Mouse (Mus musculus) MEL (cell line): ENCODE measurements around the gene Rbms3. TPM values are rescaled to one million over a fixed set of nuclear protein-coding genes. Genes with fewer than 3 reads are reported as not detected.

ENCODE experiments used
- DNase-seq: peaks from one replicate; pipeline ENCODE4 v3.0.0; 2011; ENCODE audit warnings: low read depth, low spot score
- H3K27ac ChIP-seq: 2 replicates; pipeline ENCODE4 v1.5.1; 2012; ENCODE audit warnings: low read depth, mild to moderate bottlenecking, control low read depth, low read length, moderate library complexity; ENCODE audit not compliant: control insufficient read depth
- H3K27me3 ChIP-seq, 2 experiments: fragments of 150-350 bp in 1 of 2; sonication (generic) in 1 of 2; 2 replicates each; pipeline ENCODE4 v1.6.1; 2012; ENCODE audit warnings: low read length in 2 of 2, mild to moderate bottlenecking in 2 of 2, improper control_type of control experiment in 1 of 2, moderate library complexity in 1 of 2; ENCODE audit not compliant: insufficient read depth in 2 of 2, control insufficient read depth in 1 of 2
- H3K36me3 ChIP-seq, 2 experiments: 2 replicates each; pipeline ENCODE4 v1.6.1; 2012 to 2014; ENCODE audit warnings: low read length in 2 of 2, improper control_type of control experiment in 1 of 2, inconsistent platforms in 1 of 2, mild to moderate bottlenecking in 1 of 2; ENCODE audit not compliant: insufficient read depth in 2 of 2, control insufficient read depth in 1 of 2
- H3K4me1 ChIP-seq, 2 experiments: fragments of 150-350 bp in 1 of 2; sonication (generic) in 1 of 2; 2 replicates each; pipeline ENCODE4 v1.6.1; 2012; ENCODE audit warnings: low read length in 2 of 2, improper control_type of control experiment in 1 of 2, mild to moderate bottlenecking in 1 of 2; ENCODE audit not compliant: insufficient read depth in 2 of 2, control insufficient read depth in 1 of 2
- H3K4me3 ChIP-seq, 2 experiments: fragments of 150-350 bp in 1 of 2; sonication (generic) in 1 of 2; 2 replicates each; pipeline ENCODE4 v1.5.1; 2012; ENCODE audit warnings: low read depth in 2 of 2, low read length in 2 of 2, mild to moderate bottlenecking in 2 of 2, moderate library complexity in 2 of 2, control low read depth in 1 of 2, improper control_type of control experiment in 1 of 2; ENCODE audit not compliant: control insufficient read depth in 1 of 2, insufficient read depth in 1 of 2
- H3K79me2 ChIP-seq: 2 replicates; pipeline ENCODE4 v1.6.1; 2012; ENCODE audit warnings: mild to moderate bottlenecking, low read length, moderate library complexity; ENCODE audit not compliant: control insufficient read depth, poor library complexity, insufficient read depth
- H3K9ac ChIP-seq: 2 replicates; pipeline ENCODE4 v1.6.1; 2012; ENCODE audit warnings: low read depth, mild to moderate bottlenecking, control low read depth, low read length, moderate library complexity; ENCODE audit not compliant: control insufficient read depth, poor library complexity, severe bottlenecking
- H3K9me3 ChIP-seq: fragments of 150-350 bp; sonication (generic); replicated peaks from 2 replicates; pipeline ENCODE4 v1.6.1; 2012; ENCODE audit warnings: mild to moderate bottlenecking, low read length, improper control_type of control experiment, moderate library complexity; ENCODE audit not compliant: insufficient read depth
- BHLHE40 ChIP-seq: IDR thresholded peaks from 2 replicates; pipeline ENCODE4 v1.6.1; 2012; ENCODE audit warnings: low read depth, mild to moderate bottlenecking, inconsistent platforms, low read length, improper control_type of control experiment, borderline replicate concordance
- CHD1 ChIP-seq: IDR thresholded peaks from 2 replicates; pipeline ENCODE4 v1.6.1; 2012; ENCODE audit warnings: low read depth, mild to moderate bottlenecking, inconsistent platforms, low read length, improper control_type of control experiment
- CHD2 ChIP-seq: IDR thresholded peaks from 2 replicates; pipeline ENCODE4 v1.6.1; 2011; ENCODE audit warnings: low read length, improper control_type of control experiment
- EP300 ChIP-seq, 2 experiments: IDR thresholded peaks; 2 replicates each; pipeline ENCODE4 v1.6.1; 2011; ENCODE audit warnings: improper control_type of control experiment in 2 of 2, low read length in 2 of 2, low read depth in 1 of 2, mild to moderate bottlenecking in 1 of 2
- ETS1 ChIP-seq: IDR thresholded peaks from 2 replicates; pipeline ENCODE4 v1.6.1; 2012; ENCODE audit warnings: low read depth, mild to moderate bottlenecking, inconsistent platforms, low read length, improper control_type of control experiment, moderate library complexity
- GABPA ChIP-seq: IDR thresholded peaks from 2 replicates; pipeline ENCODE4 v1.6.1; 2012; ENCODE audit warnings: low read depth, mild to moderate bottlenecking, inconsistent platforms, low read length, improper control_type of control experiment, moderate library complexity
- GATA1 ChIP-seq: IDR thresholded peaks from 2 replicates; pipeline ENCODE4 v1.6.1; 2011; ENCODE audit warnings: low read depth, low read length, improper control_type of control experiment
- HCFC1 ChIP-seq: IDR thresholded peaks from 2 replicates; pipeline ENCODE4 v1.6.1; 2012; ENCODE audit warnings: low read depth, mild to moderate bottlenecking, inconsistent platforms, low read length, improper control_type of control experiment, moderate library complexity
- JUND ChIP-seq: IDR thresholded peaks from 2 replicates; pipeline ENCODE4 v1.6.1; 2011; ENCODE audit warnings: low read depth, mild to moderate bottlenecking, improper control_type of control experiment, low read length
- KAT2A ChIP-seq: conservative IDR thresholded peaks from 2 replicates; pipeline ENCODE4 v1.6.1; 2012; ENCODE audit warnings: low read depth, low read length, improper control_type of control experiment, inconsistent platforms
- MAFK ChIP-seq: IDR thresholded peaks from 2 replicates; pipeline ENCODE4 v1.6.1; 2011; ENCODE audit warnings: low read depth, mild to moderate bottlenecking, low read length, improper control_type of control experiment, borderline replicate concordance
- MAZ ChIP-seq: IDR thresholded peaks from 2 replicates; pipeline ENCODE4 v1.6.1; 2012; ENCODE audit warnings: low read depth, mild to moderate bottlenecking, inconsistent platforms, low read length, improper control_type of control experiment
- MEF2A ChIP-seq: IDR thresholded peaks from 2 replicates; pipeline ENCODE4 v1.6.1; 2014; ENCODE audit warnings: low read depth, mild to moderate bottlenecking, inconsistent platforms, low read length, improper control_type of control experiment; ENCODE audit not compliant: poor library complexity, insufficient replicate concordance, severe bottlenecking; ENCODE audit errors: extremely low read depth
- MXI1 ChIP-seq: IDR thresholded peaks from 2 replicates; pipeline ENCODE4 v1.6.1; 2011; ENCODE audit warnings: mild to moderate bottlenecking, low read depth, low read length, improper control_type of control experiment
- MYB ChIP-seq: IDR thresholded peaks from 2 replicates; pipeline ENCODE4 v1.6.1; 2011; ENCODE audit warnings: mild to moderate bottlenecking, low read depth, low read length, improper control_type of control experiment
- MYC ChIP-seq: IDR thresholded peaks from 2 replicates; pipeline ENCODE4 v1.6.1; 2011; ENCODE audit warnings: low read depth, mild to moderate bottlenecking, low read length, improper control_type of control experiment, moderate library complexity
- NRF1 ChIP-seq: IDR thresholded peaks from 2 replicates; pipeline ENCODE4 v1.6.1; 2014; ENCODE audit warnings: low read depth, mild to moderate bottlenecking, inconsistent platforms, low read length, improper control_type of control experiment, moderate library complexity; ENCODE audit not compliant: poor library complexity, insufficient read depth, severe bottlenecking
- POLR2AphosphoS2 ChIP-seq: IDR thresholded peaks from 2 replicates; pipeline ENCODE4 v1.6.1; 2011; ENCODE audit warnings: low read length, improper control_type of control experiment
- RAD21 ChIP-seq: IDR thresholded peaks from 2 replicates; pipeline ENCODE4 v1.6.1; 2011; ENCODE audit warnings: mild to moderate bottlenecking, low read depth, low read length, improper control_type of control experiment
- SMC3 ChIP-seq: IDR thresholded peaks from 2 replicates; pipeline ENCODE4 v1.6.1; 2011; ENCODE audit warnings: low read depth, low read length, improper control_type of control experiment
- TBP ChIP-seq: IDR thresholded peaks from 2 replicates; pipeline ENCODE4 v1.8.0; 2011; ENCODE audit warnings: low read depth, low read length, improper control_type of control experiment
- UBTF ChIP-seq: IDR thresholded peaks from 2 replicates; pipeline ENCODE4 v1.6.1; 2012; ENCODE audit warnings: low read depth, mild to moderate bottlenecking, inconsistent platforms, low read length, improper control_type of control experiment, moderate library complexity, borderline replicate concordance; ENCODE audit not compliant: insufficient read depth
- USF1 ChIP-seq: IDR thresholded peaks from 2 replicates; pipeline ENCODE4 v1.6.1; 2014; ENCODE audit warnings: low read depth, mild to moderate bottlenecking, inconsistent platforms, low read length, improper control_type of control experiment, moderate library complexity
- USF2 ChIP-seq, 2 experiments: IDR thresholded peaks; 2 replicates each; pipeline ENCODE4 v1.6.1; 2011 to 2012; ENCODE audit warnings: improper control_type of control experiment in 2 of 2, low read length in 2 of 2, borderline replicate concordance in 1 of 2, inconsistent platforms in 1 of 2, low read depth in 1 of 2, mild to moderate bottlenecking in 1 of 2; ENCODE audit not compliant: insufficient read depth in 1 of 2
- ZC3H11A ChIP-seq: IDR thresholded peaks from 2 replicates; pipeline ENCODE4 v1.6.1; 2012; ENCODE audit warnings: low read depth, mild to moderate bottlenecking, inconsistent platforms, low read length, improper control_type of control experiment
- ZKSCAN1 ChIP-seq: IDR thresholded peaks from 2 replicates; pipeline ENCODE4 v1.6.1; 2012; ENCODE audit warnings: low read depth, mild to moderate bottlenecking, inconsistent platforms, low read length, improper control_type of control experiment, moderate library complexity
- ZMIZ1 ChIP-seq: IDR thresholded peaks from 2 replicates; pipeline ENCODE4 v1.6.1; 2012; ENCODE audit warnings: low read depth, mild to moderate bottlenecking, inconsistent platforms, low read length, improper control_type of control experiment, moderate library complexity
- ZNF384 ChIP-seq: IDR thresholded peaks from 2 replicates; pipeline ENCODE4 v1.6.1; 2012; ENCODE audit warnings: low read depth, mild to moderate bottlenecking, inconsistent platforms, low read length, improper control_type of control experiment
- polyA plus RNA-seq, 2 experiments: library from polyadenylated mRNA; stranded (reverse) in 1 of 2; unstranded in 1 of 2; fragments of >175 nt in 1 of 2; fragments of >200 nt in 1 of 2; gene quantifications; 2 replicates each; pipeline versions ENCODE4 v1.2.1 to v1.2.4; 2012; ENCODE audit warnings: low replicate concordance in 2 of 2, low read depth in 1 of 2; ENCODE audit not compliant: insufficient read length in 2 of 2, insufficient read depth in 1 of 2, missing spikeins in 1 of 2
- total RNA-seq: library from RNA; depleted of rRNA; stranded (reverse); fragments of 300-350 nt; gene quantifications from 2 replicates; pipeline ENCODE4 v1.2.3, GENCODE M21; 2012

Rbms3 gene
- total and polyA plus RNA-seq, 3 experiments = not detected

DNA sequence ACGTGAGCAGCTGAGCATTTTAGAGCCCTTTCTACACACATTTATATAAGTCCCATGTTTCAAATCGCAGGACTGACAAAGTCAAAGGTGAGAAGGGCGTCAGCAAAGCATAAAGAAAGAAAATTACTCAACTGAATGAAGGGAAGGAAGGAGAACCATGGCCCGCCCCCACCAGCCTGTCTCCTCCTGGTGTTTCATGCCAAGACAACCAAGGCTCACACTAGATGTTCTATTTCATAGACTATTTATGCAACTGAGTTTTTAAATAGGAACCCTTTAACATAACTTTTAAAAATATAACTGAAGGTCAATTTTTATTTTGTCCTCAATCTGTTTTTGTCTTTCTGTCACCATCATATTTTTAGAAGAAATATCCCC lies 989.4 kb downstream of the Rbms3 start:
- Histone ChIP-seq H3K4me3 (no peak overlapping the region), H3K27me3 (no peaks in the 10 kb centered on the region), H3K79me2 (no peaks in the 10 kb centered on the region), H3K36me3 (no peaks in the 10 kb centered on the region), H3K9ac (no peak overlapping the region), H3K9me3 (no peaks in the 10 kb centered on the region), H3K27ac (no peak overlapping the region), H3K4me1 (no peaks in the 10 kb centered on the region)
- DNase-seq = no peak
- TF ChIP-seq BHLHE40 (no peak), CHD2 (no peak), KAT2A (no peak), MYC (no peak), ZC3H11A (no peak), MYB (no peak), ZMIZ1 (no peak), MEF2A (no peak), CHD1 (no peak), USF2 (IDR thresholded peaks at IDR 0.05; ENCODE audit: borderline replicate concordance in 1 of 2, insufficient read depth in 1 of 2, low read depth in 1 of 2, low read length in 2 of 2) (no peak), TBP (no peak), ETS1 (no peak), MXI1 (no peak), MAFK (no peak), USF1 (no peak), ZKSCAN1 (no peak), RAD21 (no peak), SMC3 (no peak), MAZ (no peak), UBTF (no peak)

DNA sequence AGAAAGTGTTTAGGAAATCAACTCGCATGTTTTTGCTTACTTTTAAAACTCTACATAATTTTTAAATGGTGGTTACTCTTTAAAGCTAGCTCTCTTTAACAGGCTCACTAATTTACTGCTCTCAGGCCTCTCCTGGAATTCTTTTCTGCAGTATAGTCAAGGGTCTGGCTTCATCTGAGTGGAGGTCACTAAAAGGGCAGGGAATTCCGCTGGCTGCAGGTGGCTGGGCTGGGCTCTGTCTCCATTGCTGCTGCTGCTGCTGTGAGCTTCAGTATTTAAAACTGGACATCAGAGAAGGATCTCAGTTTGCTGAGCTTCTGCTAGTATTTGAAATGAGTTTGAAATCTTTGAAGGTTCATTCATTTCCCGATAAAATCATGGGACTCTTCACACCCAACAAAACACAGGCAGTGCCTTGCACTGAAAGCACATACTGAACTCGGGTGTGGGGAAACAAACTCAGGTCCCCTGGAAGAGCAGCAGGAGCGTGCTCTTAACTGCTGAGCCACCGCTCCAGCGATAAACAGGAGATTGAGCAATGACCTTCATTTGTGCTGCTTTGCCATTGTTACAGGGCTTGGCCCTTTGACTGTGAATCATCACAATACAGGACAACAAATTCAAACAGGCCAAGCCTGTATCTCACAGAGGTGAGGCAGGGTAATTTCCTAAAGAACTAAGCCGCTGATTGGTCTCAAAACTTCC lies 990.0 kb downstream of the Rbms3 start:
- H3K79me2 ChIP-seq = no peaks in the 10 kb centered on the region
- no peaks in the 10 kb centered on the region for H3K36me3 ChIP-seq
- no peak for DNase-seq
- no peak overlapping the region for H3K4me3 ChIP-seq
- H3K27me3 ChIP-seq = no peaks in the 10 kb centered on the region
- no peaks in the 10 kb centered on the region for H3K9me3 ChIP-seq
- no peaks in the 10 kb centered on the region for H3K4me1 ChIP-seq
- TF ChIP-seq GATA1 = no peak
- TF ChIP-seq CHD2 = no peak
- no peak for TF ChIP-seq HCFC1
- TF ChIP-seq ETS1 = no peak
- no peak for TF ChIP-seq MEF2A
- no peak for TF ChIP-seq CHD1
- TF ChIP-seq JUND = no peak
- no peak for TF ChIP-seq TBP
- no peak for TF ChIP-seq GABPA
- TF ChIP-seq ZMIZ1 = no peak
- TF ChIP-seq MXI1 = no peak
- no peak for TF ChIP-seq ZKSCAN1
- no peak for TF ChIP-seq EP300 (IDR thresholded peaks at IDR 0.05; ENCODE audit: low read depth in 1 of 2, low read length in 2 of 2)
- TF ChIP-seq USF2 (IDR thresholded peaks at IDR 0.05; ENCODE audit: borderline replicate concordance in 1 of 2, insufficient read depth in 1 of 2, low read depth in 1 of 2, low read length in 2 of 2) = no peak
- TF ChIP-seq ZNF384 = no peak
- TF ChIP-seq BHLHE40 = no peak
- no peak for TF ChIP-seq MYC
- TF ChIP-seq NRF1 = no peak
- no peak for TF ChIP-seq POLR2AphosphoS2
- H3K9ac ChIP-seq = no peak overlapping the region
- H3K27ac ChIP-seq = no peak overlapping the region
